Mouse (Mus musculus) lung, adult 2 months (tissue): ENCODE data around the gene Cdipt. TPM values are rescaled to one million over a fixed set of nuclear protein-coding genes. Genes with fewer than 3 reads are reported as not detected.
A peak's percentile ranks its signal among the peaks of the same experiment; 100 is the strongest.

Experiments used
- DNase-seq: peaks from one replicate; pipeline ENCODE4 v3.0.0; 2022
- H3K4me1 ChIP-seq: fragments of 200-500 bp; 2 replicates; pipeline ENCODE4 v1.6.1; 2011; ENCODE audit warnings: low read length; ENCODE audit not compliant: control insufficient read depth, insufficient read depth
- H3K4me3 ChIP-seq: fragments of 200-500 bp; replicated peaks from 2 replicates; pipeline ENCODE3; 2011; ENCODE audit warnings: low read depth, mild to moderate bottlenecking, control low read depth, low read length; ENCODE audit errors: extremely low read depth
- CTCF ChIP-seq: fragments of 200-500 bp; IDR thresholded peaks from 2 replicates; pipeline ENCODE4 v1.5.1; 2011; ENCODE audit warnings: mild to moderate bottlenecking, low read length, control low read depth; ENCODE audit not compliant: insufficient read depth
- POLR2A ChIP-seq: fragments of 200-500 bp; IDR thresholded peaks from 2 replicates; pipeline ENCODE4 v1.6.1; 2011; ENCODE audit warnings: low read depth, mild to moderate bottlenecking, control low read depth, low read length, borderline replicate concordance; ENCODE audit errors: extremely low read depth
- WGBS: fragments of 180-500 bp; shearing (Covaris S2); methylation state at CpG from one replicate; pipeline ENCODE4 v1.1.7; 2018; 5-methylcytosine and 5-hydroxymethylcytosine counted together
- polyA plus RNA-seq: library from polyadenylated mRNA; depleted of rRNA; stranded (reverse); fragments of >200 nt; gene quantifications from 2 replicates; pipeline ENCODE4 v1.2.3, GENCODE M21; 2012

The Cdipt gene
- polyA plus RNA-seq, 1 experiment = 332 TPM

DNA sequence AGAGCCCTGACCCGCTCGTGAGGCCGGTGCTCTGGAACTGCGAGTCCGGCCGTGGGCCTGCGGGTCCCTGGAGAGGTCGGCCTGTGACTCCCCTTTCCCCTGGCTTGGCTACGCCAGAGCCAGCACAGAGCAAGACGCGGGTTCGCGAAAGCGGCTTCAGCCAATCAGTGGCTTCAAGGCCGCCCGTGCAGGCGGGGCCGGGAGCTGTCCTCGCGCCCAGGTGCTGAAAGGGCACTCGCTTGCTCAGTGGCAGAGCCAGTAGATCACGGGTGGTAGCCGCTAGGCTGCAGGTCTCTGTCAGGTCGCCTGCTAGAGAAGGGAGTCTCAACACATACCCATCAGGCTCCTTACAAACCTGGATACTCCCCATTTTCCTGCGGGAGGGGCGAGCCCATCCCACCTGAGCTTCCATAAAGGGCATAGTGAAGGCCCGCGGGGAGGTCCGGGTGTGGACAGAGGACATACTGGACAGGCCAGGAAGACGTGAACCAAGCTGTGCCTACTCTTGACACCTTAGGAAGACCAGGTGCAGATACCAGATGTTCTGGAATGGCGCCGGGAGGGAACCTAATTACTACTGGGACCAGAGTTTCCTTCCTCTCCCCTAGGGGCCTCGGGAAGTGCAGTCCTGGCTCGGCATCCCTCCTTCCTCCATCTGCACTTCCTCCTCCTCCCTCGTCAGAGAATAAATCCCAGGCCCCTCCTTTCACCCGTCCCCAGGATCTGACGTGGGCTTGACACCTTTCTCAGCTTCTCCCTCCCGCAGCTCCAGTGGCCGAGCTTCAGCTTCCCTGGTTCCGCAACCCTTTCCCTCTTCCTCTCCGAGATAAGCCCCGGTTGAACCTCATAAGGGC lies 25.7 kb upstream of the Cdipt start, which contains the start of gene Sez6l2:
Sez6l2 (plus strand) TSS at position 771 of the 854 bp plus-strand sequence.
- Histone ChIP-seq H3K4me3 (peak within 1 kb of the TSS; percentile 39), H3K4me1 (0 out of 2 replicates have a peak, but pooled peaks cover 3% of the 10 kb centered on the region)
- no peak for TF ChIP-seq CTCF
- TF ChIP-seq POLR2A = no peak
- peak; percentile 86 for DNase-seq
- 1% methylated on average over 41 of the region's 42 CpGs for WGBS

DNA sequence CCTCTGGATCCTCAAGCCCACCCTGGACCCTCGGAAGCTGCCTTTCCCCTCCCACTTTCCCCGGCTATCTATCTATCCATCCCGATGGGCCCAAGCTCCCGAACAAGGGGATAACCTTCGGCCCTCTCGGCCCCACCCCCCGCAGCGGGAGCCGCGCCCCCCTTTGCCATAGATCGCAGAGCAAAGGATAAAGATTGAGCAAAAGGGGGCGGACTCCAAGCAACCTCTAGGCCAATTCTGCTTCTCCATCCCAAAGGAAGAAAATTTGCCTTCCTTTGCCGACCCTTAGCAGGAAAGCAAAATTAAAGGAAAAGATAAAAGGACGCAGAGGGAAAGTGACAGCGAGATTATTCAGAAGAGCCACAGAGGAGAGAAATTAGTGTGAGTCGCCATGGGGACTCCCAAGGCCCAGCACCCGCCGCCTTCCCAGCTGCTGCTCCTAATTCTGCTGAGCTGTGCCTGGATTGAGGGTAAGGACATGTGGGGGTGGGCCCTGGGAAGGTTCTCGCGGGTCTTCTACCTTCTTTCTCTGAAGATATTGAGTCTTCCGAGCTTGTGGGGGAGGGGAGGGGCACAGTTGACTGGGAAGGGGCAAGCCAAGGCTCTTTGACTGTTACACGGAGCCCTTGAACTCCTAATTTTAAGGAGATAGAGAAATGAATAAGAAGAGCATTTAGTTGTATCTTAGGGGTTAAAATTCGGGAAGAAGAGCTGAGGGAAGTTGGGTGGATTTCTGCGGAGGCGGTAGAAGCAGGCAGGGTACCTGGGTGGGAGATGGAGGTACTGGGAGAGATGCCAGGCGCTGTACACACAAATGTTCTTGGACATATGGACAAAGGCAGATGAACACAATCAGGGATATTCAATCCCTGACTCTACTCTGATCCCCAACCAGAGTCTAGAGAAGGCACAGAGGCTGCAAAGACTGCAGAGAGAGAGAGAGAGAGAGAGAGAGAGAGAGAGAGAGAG lies 24.8 kb upstream of the Cdipt start:
- H3K4me3 ChIP-seq = no peak overlapping the region
- TF ChIP-seq CTCF (no peak), POLR2A (no peak)
- 0 out of 2 replicates have a peak, but pooled peaks cover 3% of the 10 kb centered on the region for H3K4me1 ChIP-seq
- DNase-seq = no peak
- 6% methylated on average over 26 of the region's 26 CpGs for WGBS

DNA sequence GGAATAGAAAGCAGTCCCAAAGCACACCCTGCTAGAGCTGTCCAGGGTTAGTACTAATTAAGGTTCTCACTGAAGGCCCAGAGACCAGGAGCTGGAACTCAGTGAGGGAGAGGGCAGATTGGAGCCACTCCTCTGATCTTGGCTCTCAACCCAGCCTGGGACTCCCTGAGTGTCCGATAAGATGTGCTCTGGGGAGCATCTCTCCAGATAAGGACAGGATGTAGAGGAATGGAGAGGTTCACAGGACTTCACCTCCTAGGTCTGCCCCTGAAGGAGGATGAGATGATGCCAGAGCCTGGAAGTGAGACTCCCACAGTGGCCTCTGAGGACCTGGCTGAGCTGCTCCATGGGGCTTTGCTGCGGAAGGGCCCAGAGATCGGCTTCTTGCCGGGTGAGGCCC lies 24.0 kb upstream of the Cdipt start:
- WGBS = 22% methylated on average over 4 of the region's 4 CpGs
- no peak overlapping the region for H3K4me3 ChIP-seq
- TF ChIP-seq POLR2A (no peak), CTCF (no peak)
- no peak for DNase-seq
- 0 out of 2 replicates have a peak, but pooled peaks cover 3% of the 10 kb centered on the region for H3K4me1 ChIP-seq

DNA sequence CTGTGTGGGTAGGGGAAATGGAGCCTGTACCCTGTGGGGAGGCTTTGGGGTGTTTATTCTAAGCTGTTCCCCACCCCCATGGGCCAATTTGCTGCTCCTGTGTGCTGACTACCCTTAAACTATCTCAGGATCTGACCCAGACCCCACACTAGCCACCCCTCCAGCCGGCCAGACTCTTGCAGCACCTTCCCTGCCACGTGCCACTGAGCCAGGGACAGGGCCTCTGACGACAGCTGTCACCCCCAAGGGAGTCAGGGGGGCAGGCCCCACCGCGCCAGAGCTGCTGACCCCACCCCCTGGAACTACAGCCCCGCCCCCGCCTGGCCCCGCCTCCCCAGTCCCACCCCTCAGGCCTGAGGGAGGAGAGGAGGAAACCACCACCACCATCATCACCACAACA lies 23.1 kb upstream of the Cdipt start:
- Histone ChIP-seq H3K4me1 (0 out of 2 replicates have a peak, but pooled peaks cover 3% of the 10 kb centered on the region), H3K4me3 (no peak overlapping the region)
- WGBS = 2% methylated on average over 8 of the region's 8 CpGs
- no peak for DNase-seq
- TF ChIP-seq CTCF (no peak), POLR2A (no peak)

DNA sequence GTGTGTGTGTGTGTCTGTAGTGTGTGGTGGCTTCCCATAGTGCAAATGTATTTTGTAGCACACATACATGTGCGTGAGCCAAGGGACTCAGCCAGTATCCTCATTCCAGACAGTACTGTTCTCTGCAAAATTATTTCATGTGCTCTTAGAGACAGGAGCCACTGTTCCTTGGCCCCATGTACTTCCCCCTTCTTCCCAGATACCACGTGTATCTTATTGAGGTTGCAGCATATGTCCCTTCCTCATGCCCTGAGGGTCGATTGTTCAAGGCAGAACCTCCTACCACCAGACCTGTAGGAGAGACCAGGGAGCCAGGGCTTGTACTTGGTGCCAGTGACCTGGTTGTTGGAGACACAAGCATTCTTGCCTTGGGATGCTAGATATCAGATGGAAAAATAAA lies 20.6 kb upstream of the Cdipt start:
- TF ChIP-seq CTCF (no peak), POLR2A (no peak)
- no peak for DNase-seq
- 47% methylated on average over 3 of the region's 3 CpGs for WGBS
- H3K4me3 ChIP-seq = no peak overlapping the region
- H3K4me1 ChIP-seq = 0 out of 2 replicates have a peak, but pooled peaks cover 2% of the 10 kb centered on the region

DNA sequence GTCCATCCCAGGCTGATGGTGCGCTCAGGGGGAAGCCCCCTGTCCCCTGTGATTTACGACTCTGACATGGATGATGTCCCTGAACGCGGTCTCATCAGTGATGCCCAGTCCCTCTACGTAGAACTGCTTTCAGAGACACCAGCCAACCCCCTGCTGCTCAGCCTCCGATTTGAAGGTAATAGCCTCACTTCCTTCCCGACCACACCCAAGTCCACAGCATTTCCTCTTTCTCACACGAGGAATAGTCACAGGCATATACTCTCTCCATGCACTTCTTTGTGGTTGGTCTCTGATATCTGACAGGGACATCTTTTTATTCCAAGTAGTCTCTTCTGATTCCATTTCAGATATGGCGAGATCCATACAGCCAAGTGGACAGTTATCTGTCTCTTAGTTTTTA lies 15.9 kb upstream of the Cdipt start:
- TF ChIP-seq POLR2A (no peak), CTCF (no peak)
- Histone ChIP-seq H3K4me1 (0 out of 2 replicates have a peak, but pooled peaks cover 2% of the 10 kb centered on the region), H3K4me3 (no peak overlapping the region)
- no peak for DNase-seq
- WGBS = 37% methylated on average over 9 of the region's 9 CpGs

DNA sequence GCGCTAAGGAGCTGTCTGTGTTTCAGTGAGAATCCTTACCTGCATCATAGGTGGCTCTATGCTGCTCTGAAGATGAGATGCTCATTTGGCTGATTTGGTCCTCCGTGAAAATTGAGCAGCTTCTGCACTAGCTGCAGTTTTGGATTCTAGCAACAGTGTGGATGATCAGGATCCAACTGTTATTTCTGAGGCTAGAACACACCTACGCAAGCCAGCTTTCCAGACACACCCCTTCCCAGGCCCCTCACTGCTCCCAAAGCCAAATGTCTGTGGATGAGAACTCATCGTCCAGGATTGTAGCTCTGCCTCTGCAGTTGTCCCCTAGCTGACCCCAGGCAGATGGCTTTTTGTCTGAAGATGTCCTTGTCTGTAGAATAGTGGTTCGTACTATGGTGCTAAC lies 14.6 kb upstream of the Cdipt start:
- DNase-seq = no peak
- H3K4me1 ChIP-seq = 0 out of 2 replicates have a peak, but pooled peaks cover 2% of the 10 kb centered on the region
- H3K4me3 ChIP-seq = no peak overlapping the region
- TF ChIP-seq POLR2A (no peak), CTCF (no peak)
- 86% methylated on average over 5 of the region's 5 CpGs for WGBS

DNA sequence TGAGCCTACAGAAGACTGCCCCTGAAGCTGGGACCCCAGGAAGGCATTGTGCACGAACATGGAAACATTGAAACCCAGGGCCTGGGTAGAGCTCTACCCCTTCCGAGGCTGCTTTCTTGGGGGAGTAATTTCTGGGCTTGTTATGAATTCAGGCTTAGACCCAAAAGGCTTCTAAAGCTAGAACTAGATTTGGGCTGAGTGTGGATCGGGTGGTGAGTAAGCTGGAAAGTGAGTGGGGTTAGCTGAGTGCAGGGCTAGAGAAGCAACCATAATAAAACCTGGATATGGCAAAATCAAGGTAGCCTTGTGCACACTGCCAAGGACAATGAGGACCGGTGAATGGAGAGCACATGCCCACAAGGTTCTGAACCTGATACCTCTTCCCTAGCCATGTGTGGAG lies 13.7 kb upstream of the Cdipt start:
- TF ChIP-seq CTCF (no peak), POLR2A (no peak)
- WGBS = 89% methylated on average over 4 of the region's 4 CpGs
- H3K4me3 ChIP-seq = no peak overlapping the region
- DNase-seq = no peak
- H3K4me1 ChIP-seq = 0 out of 2 replicates have a peak, but pooled peaks cover 2% of the 10 kb centered on the region

DNA sequence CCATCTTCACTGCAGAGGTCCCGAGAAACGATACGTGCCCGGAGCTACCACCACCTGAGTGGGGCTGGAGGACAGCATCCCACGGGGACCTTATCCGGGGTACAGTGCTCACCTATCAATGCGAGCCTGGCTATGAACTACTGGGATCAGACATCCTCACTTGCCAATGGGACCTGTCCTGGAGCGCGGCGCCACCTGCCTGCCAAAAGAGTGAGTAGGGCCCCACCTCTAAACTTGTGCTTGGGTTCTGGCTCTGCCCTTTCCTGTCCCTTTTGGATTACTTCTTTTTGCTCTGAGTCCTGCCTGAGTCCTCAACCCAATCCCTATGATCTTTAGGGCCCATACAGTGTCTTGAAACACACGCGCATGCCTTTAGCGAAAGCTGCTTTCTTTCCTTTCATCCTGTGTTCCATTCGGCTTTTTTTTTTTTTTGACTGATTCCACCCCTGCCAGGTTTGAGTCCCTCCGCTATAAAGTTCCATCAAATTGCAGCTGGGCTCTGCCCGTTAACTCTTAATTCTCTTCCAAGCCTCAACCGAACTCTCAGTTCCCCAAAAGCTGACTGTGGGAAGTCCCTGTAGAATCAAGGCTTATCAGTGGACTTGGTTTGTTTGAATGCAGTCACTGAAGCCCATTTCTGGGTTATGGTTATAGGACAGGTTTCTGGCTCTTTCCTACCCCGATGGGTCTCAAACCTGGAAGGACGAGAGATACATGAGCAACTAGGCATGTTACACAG lies 12.0 kb upstream of the Cdipt start:
- 0 out of 2 replicates have a peak, but pooled peaks cover 2% of the 10 kb centered on the region for H3K4me1 ChIP-seq
- WGBS = 33% methylated on average over 19 of the region's 19 CpGs
- TF ChIP-seq CTCF = peak; percentile 61
- TF ChIP-seq POLR2A = no peak
- DNase-seq = peak; percentile 52
- no peak overlapping the region for H3K4me3 ChIP-seq
